Comparison of ENCODE assay signal across 26 mouse cellular contexts in the genomic region with DNA sequence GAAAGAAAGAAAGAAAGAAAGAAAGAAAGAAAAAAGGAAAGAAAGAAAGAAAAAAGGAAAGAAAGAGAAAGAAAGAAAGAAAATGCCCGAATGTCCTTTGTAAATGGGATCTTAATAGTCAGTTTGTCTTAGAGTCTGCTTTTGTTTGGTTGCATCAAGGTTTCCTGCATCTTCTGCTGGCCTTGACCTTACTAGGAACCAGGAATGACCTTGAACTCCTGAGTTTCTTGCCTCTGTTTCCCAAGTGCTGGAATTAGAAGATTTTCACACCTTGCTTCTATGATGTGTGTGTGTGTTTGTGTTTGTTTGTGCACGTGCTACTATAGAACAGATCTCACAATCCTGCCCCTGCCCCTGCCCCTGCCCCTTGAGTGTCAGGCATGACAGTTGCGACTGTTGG. TPM values are rescaled to one million over a fixed set of nuclear protein-coding genes. Genes with fewer than 3 reads are reported as not detected.
DNase-seq lines count a peak whose midpoint lies in the region; ATAC-seq lines count a peak whose summit lies in the region.
"Had no signal": no experiment of that assay in that cellular context is flagged by ENCODE, and none has a peak within 500 bp of the region (broad histone marks: within the 10 kb centered on the region; RNA-seq: fewer than 3 reads in every experiment).

No protein-coding gene starts in this region.

- H3K36me3 ChIP-seq in neural tube, embryonic 13.5 days: no peaks in the 10 kb centered on the region
- H3K36me3 ChIP-seq in neural tube, embryonic 15.5 days: no peaks in the 10 kb centered on the region
- peaks cover 11% of the 10 kb centered on the region for H3K36me3 ChIP-seq in limb, embryonic 10.5 days
- H3K36me3 ChIP-seq: forebrain, embryonic 15.5 days; G1E had no signal

- WGBS in neural tube, embryonic 13.5 days: 94% methylated on average over 3 of the region's 3 CpGs
- WGBS in neural tube, embryonic 15.5 days: 96% methylated on average over 3 of the region's 3 CpGs
- 87% methylated on average over 3 of the region's 3 CpGs for WGBS in limb, embryonic 10.5 days

- no peaks in the 10 kb centered on the region for H3K9me3 ChIP-seq in neural tube, embryonic 13.5 days
- H3K9me3 ChIP-seq in neural tube, embryonic 15.5 days (replicated peaks): no peaks in the 10 kb centered on the region
- H3K9me3 ChIP-seq in limb, embryonic 10.5 days (replicated peaks): no peaks in the 10 kb centered on the region
- H3K9me3 ChIP-seq: embryonic facial prominence, embryonic 10.5 days; embryonic facial prominence, embryonic 12.5 days; forebrain, embryonic 13.5 days; forebrain, embryonic 15.5 days; G1E had no signal

- no peaks in the 10 kb centered on the region for H3K27me3 ChIP-seq in neural tube, embryonic 13.5 days
- H3K27me3 ChIP-seq in neural tube, embryonic 15.5 days (replicated peaks): no peaks in the 10 kb centered on the region
- no peaks in the 10 kb centered on the region for H3K27me3 ChIP-seq in limb, embryonic 10.5 days (ENCODE audit: low read depth, poor library complexity, severe bottlenecking)
- H3K27me3 ChIP-seq: CH12.LX; embryonic facial prominence, embryonic 12.5 days; forebrain, embryonic 13.5 days; forebrain, embryonic 15.5 days; Patski had no signal

- peak; percentile 63 for DNase-seq in R1 (ENCODE audit: low read depth, low spot score)
- DNase-seq in limb, embryonic 10.5 days (ENCODE audit: low spot score): no peak
- no peak for DNase-seq in layer of hippocampus, adult 18-20 months (ENCODE audit: low spot score in 2 of 2)
- no peak for DNase-seq in ovary, postnatal 10 days (ENCODE audit: low spot score)
- DNase-seq: adrenal gland, postnatal 10 days; adrenal gland, postnatal 25 days; B cell, adult 2 months; cerebellum, adult 11-12 months; cerebellum, adult 2 months; cerebellum, adult 9-10 months; cerebellum, postnatal 10 days; cerebellum, postnatal 25 days; forebrain, postnatal 0 days had no signal

- H3K4me3 ChIP-seq in neural tube, embryonic 13.5 days: no peak overlapping the region
- no peak overlapping the region for H3K4me3 ChIP-seq in neural tube, embryonic 15.5 days (replicated peaks)
- H3K4me3 ChIP-seq in limb, embryonic 10.5 days: no peak overlapping the region
- H3K4me3 ChIP-seq: embryonic facial prominence, embryonic 10.5 days; embryonic facial prominence, embryonic 12.5 days; forebrain, embryonic 13.5 days; forebrain, embryonic 15.5 days had no signal

- H3K4me1 ChIP-seq in neural tube, embryonic 13.5 days (replicated peaks): peaks cover 43% of the 10 kb centered on the region
- H3K4me1 ChIP-seq in neural tube, embryonic 15.5 days: peaks cover 25% of the 10 kb centered on the region
- peaks cover 50% of the 10 kb centered on the region for H3K4me1 ChIP-seq in limb, embryonic 10.5 days

- H3K9ac ChIP-seq in neural tube, embryonic 13.5 days: no peak overlapping the region
- H3K9ac ChIP-seq in neural tube, embryonic 15.5 days (replicated peaks): no peak overlapping the region
- H3K9ac ChIP-seq: embryonic facial prominence, embryonic 12.5 days; forebrain, embryonic 13.5 days; forebrain, embryonic 15.5 days; forebrain, postnatal 0 days had no signal

- H3K27ac ChIP-seq in neural tube, embryonic 13.5 days (replicated peaks): 0 out of 2 replicates have a peak overlapping the region, but pooled peaks have one; percentile 4
- H3K27ac ChIP-seq in neural tube, embryonic 15.5 days (replicated peaks): no peak overlapping the region
- H3K27ac ChIP-seq in limb, embryonic 10.5 days: peak overlapping the region; percentile 43; the same call in 1 of the 2 replicates
- H3K27ac ChIP-seq: embryonic facial prominence, embryonic 12.5 days; forebrain, embryonic 13.5 days; forebrain, embryonic 15.5 days had no signal

- H3K4me2 ChIP-seq in neural tube, embryonic 13.5 days: no peak overlapping the region
- no peak overlapping the region for H3K4me2 ChIP-seq in neural tube, embryonic 15.5 days
- H3K4me2 ChIP-seq: embryonic facial prominence, embryonic 12.5 days; forebrain, embryonic 13.5 days; forebrain, embryonic 15.5 days had no signal

- no peak for ATAC-seq in neural tube, embryonic 13.5 days (ENCODE audit: low read depth)
- ATAC-seq in neural tube, embryonic 15.5 days (ENCODE audit: low FRiP score): no peak
- ATAC-seq: CD4-positive, CD25-positive, alpha-beta regulatory T cell, adult 4 months; forebrain, embryonic 13.5 days; forebrain, embryonic 15.5 days; forebrain, postnatal 0 days; Patski had no signal

RNA-seq across cellular contexts. Expression of a gene that starts 28.0 kb away (rescaled TPM):
- polyA plus RNA-seq in neural tube, embryonic 13.5 days (2015; fragmentation: Nextera tagmentation; extraction: Ambion mirVana): 78.3 and 83.7 TPM in 2 replicates
- polyA plus RNA-seq in neural tube, embryonic 15.5 days (2015; fragmentation: Nextera tagmentation; extraction: Ambion mirVana): 80.6 and 94.2 TPM in 2 replicates
- polyA plus RNA-seq in limb, embryonic 10.5 days (2016; fragmentation: Nextera tagmentation; extraction: Ambion mirVana): 35.8 and 45.5 TPM in 2 replicates
- 100 to 1,000 TPM; 246 to 262 TPM for total RNA-seq in layer of hippocampus, adult 18-20 months (2021)

RNA-seq across cellular contexts. Expression of a gene that starts 39.0 kb away (rescaled TPM):
- polyA plus RNA-seq in neural tube, embryonic 13.5 days (2015; fragmentation: Nextera tagmentation; extraction: Ambion mirVana): 1.7 and 2.0 TPM in 2 replicates
- 3.3 and 4.0 TPM in 2 replicates for polyA plus RNA-seq in neural tube, embryonic 15.5 days (2015; fragmentation: Nextera tagmentation; extraction: Ambion mirVana)
- polyA plus RNA-seq in limb, embryonic 10.5 days (2016; fragmentation: Nextera tagmentation; extraction: Ambion mirVana): not detected in 2 replicates
- total RNA-seq in layer of hippocampus, adult 18-20 months (2021): 1 to 10 TPM; 2.1 to 5.1 TPM
- total RNA-seq: adrenal gland, adult 2 months; adrenal gland, postnatal 10 days; adrenal gland, postnatal 25 days; adrenal gland, postnatal 4 days; CH12.LX; G1E had no signal
- polyA plus RNA-seq: adrenal gland, adult 2 months; CD4-positive, CD25-positive, alpha-beta regulatory T cell, adult 4 months; embryonic facial prominence, embryonic 10.5 days; embryonic facial prominence, embryonic 12.5 days; forebrain, embryonic 11.5 days; forebrain, embryonic 13.5 days; G1E had no signal
